Mouse (Mus musculus): Measurements from ENCODE around the gene Fgf12. TPM values are rescaled to one million over a fixed set of nuclear protein-coding genes. Genes with fewer than 3 reads are reported as not detected.

Gene Fgf12
- total RNA-seq, 2 experiments from 2014 or later: 17.2 to 20.0 TPM

- intact Hi-C loops (cut with DNase I): no loop called here
- no peak for DNase-seq (ENCODE audit: low spot score)
These were observed 254.8 kb downstream of the Fgf12 start for GRCm38 (mm10) chr16:28497971-28498607.

GRCm38 (mm10) chr16:28491711-28492110 lies 261.2 kb downstream of the Fgf12 start:
- no peak for DNase-seq (ENCODE audit: low spot score)
- intact Hi-C loops (cut with DNase I): loop anchor here (2.0 kb wide), 1 partner anchor 1023 kb away; no protein-coding TSS in a partner anchor

GRCm38 (mm10) chr16:28490515-28490914 lies 262.4 kb downstream of the Fgf12 start:
- no peak for DNase-seq (ENCODE audit: low spot score)
- intact Hi-C loops (cut with DNase I): loop anchor here (2.0 kb wide), 1 partner anchor 1022 kb away; no protein-coding TSS in a partner anchor

GRCm38 (mm10) chr16:28484920-28485319 lies 267.9 kb downstream of the Fgf12 start:
- intact Hi-C loops (cut with DNase I): no loop called here
- DNase-seq (ENCODE audit: low spot score): no peak

GRCm38 (mm10) chr16:28479022-28479421 lies 273.8 kb downstream of the Fgf12 start:
- no peak for DNase-seq (ENCODE audit: low spot score)
- intact Hi-C loops (cut with DNase I): no loop called here

GRCm38 (mm10) chr16:28476651-28477050 lies 276.2 kb downstream of the Fgf12 start:
- DNase-seq (ENCODE audit: low spot score): no peak

GRCm38 (mm10) chr16:28475553-28475952 lies 277.3 kb downstream of the Fgf12 start:
- DNase-seq (ENCODE audit: low spot score): no peak
- intact Hi-C loops (cut with DNase I): no loop called here

More at GRCm38 (mm10) chr16:28476651-28477050, 276.2 kb downstream of the Fgf12 start:
- intact Hi-C loops (cut with DNase I): no loop called here

GRCm38 (mm10) chr16:28454821-28455220 lies 298.0 kb downstream of the Fgf12 start:
- intact Hi-C loops (cut with DNase I): no loop called here
- DNase-seq (ENCODE audit: low spot score): no peak

GRCm38 (mm10) chr16:28447114-28447455 lies 305.8 kb downstream of the Fgf12 start:
- no peak for DNase-seq (ENCODE audit: low spot score)
- intact Hi-C loops (cut with DNase I): no loop called here

GRCm38 (mm10) chr16:28446334-28447113 lies 306.3 kb downstream of the Fgf12 start:
- intact Hi-C loops (cut with DNase I): no loop called here

GRCm38 (mm10) chr16:28445800-28446333 lies 307.0 kb downstream of the Fgf12 start:
- DNase-seq (ENCODE audit: low spot score): no peak
- intact Hi-C loops (cut with DNase I): no loop called here

More at GRCm38 (mm10) chr16:28446334-28447113, 306.3 kb downstream of the Fgf12 start:
- DNase-seq (ENCODE audit: low spot score): no peak

GRCm38 (mm10) chr16:28444993-28445799 lies 307.7 kb downstream of the Fgf12 start:
- no peak for DNase-seq (ENCODE audit: low spot score)
- intact Hi-C loops (cut with DNase I): no loop called here

- no peak for DNase-seq (ENCODE audit: low spot score)
- intact Hi-C loops (cut with DNase I): no loop called here
These were observed 331.3 kb downstream of the Fgf12 start for GRCm38 (mm10) chr16:28421617-28422016.

- intact Hi-C loops (cut with DNase I): no loop called here
- DNase-seq (ENCODE audit: low spot score): no peak
These were observed 333.1 kb downstream of the Fgf12 start for GRCm38 (mm10) chr16:28419693-28420299.

GRCm38 (mm10) chr16:28411210-28411817 lies 341.6 kb downstream of the Fgf12 start:
- DNase-seq (ENCODE audit: low spot score): no peak
- intact Hi-C loops (cut with DNase I): no loop called here

GRCm38 (mm10) chr16:28408294-28408693 lies 344.6 kb downstream of the Fgf12 start:
- intact Hi-C loops (cut with DNase I): no loop called here

GRCm38 (mm10) chr16:28407892-28408291 lies 345.0 kb downstream of the Fgf12 start:
- DNase-seq (ENCODE audit: low spot score): no peak

More at GRCm38 (mm10) chr16:28408294-28408693, 344.6 kb downstream of the Fgf12 start:
- no peak for DNase-seq (ENCODE audit: low spot score)

GRCm38 (mm10) chr16:28404156-28404555 lies 348.7 kb downstream of the Fgf12 start:
- intact Hi-C loops (cut with DNase I): no loop called here
- DNase-seq (ENCODE audit: low spot score): no peak

More at GRCm38 (mm10) chr16:28407892-28408291, 345.0 kb downstream of the Fgf12 start:
- intact Hi-C loops (cut with DNase I): no loop called here

- intact Hi-C loops (cut with DNase I): no loop called here
- no peak for DNase-seq (ENCODE audit: low spot score)
These were observed 350.2 kb downstream of the Fgf12 start for GRCm38 (mm10) chr16:28402701-28403100.

Measured in heart, postnatal 25 days (tissue).